Comparison of ENCODE assay signal across 11 mouse cellular contexts in the genomic region with DNA sequence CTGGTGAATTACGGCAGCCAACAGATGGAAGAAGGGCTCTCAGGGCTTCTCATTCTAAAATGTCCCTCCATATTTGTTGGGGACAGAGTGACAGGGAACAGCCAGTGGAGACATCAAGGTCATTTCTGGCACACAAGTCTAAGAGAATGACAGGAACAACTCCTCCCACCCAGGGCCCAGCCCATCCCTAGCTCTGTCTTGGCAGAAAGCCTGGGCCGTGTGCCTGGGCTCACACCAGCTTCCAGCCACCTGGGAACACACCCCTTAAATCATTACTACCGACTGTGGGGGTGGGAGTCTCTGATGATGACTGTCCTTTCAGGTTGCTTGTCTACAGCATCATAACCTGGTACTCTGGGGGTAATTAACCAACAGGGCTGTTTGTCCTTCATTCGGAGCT. TPM values are rescaled to one million over a fixed set of nuclear protein-coding genes. Genes with fewer than 3 reads are reported as not detected.
DNase-seq lines count a peak whose midpoint lies in the region; ATAC-seq and TF ChIP-seq lines count a peak whose summit lies in the region.
"Had no signal": no experiment of that assay in that cellular context is flagged by ENCODE, and none has a peak within 500 bp of the region (broad histone marks: within the 10 kb centered on the region; RNA-seq: fewer than 3 reads in every experiment).

No protein-coding gene starts in this region.

- H3K4me3 ChIP-seq in kidney, embryonic 14.5 days (ENCODE audit: low read length), result no peak overlapping the region
- H3K4me3 ChIP-seq in intestine, embryonic 15.5 days (replicated peaks), result no peak overlapping the region
- H3K4me3 ChIP-seq in hindbrain, embryonic 10.5 days, result no peak overlapping the region
- H3K4me3 ChIP-seq: left cerebral cortex, adult 2 months; neural tube, embryonic 12.5 days had no signal

- peaks cover 13% of the 10 kb centered on the region; the same call in 1 of the 2 replicates for H3K4me1 ChIP-seq in kidney, embryonic 14.5 days (ENCODE audit: control insufficient read depth, insufficient read depth, low read length)
- 0 out of 2 replicates have a peak, but pooled peaks cover 7% of the 10 kb centered on the region for H3K4me1 ChIP-seq in intestine, embryonic 15.5 days (replicated peaks)
- H3K4me1 ChIP-seq in hindbrain, embryonic 10.5 days (replicated peaks), result peaks cover 37% of the 10 kb centered on the region
- H3K4me1 ChIP-seq: neural tube, embryonic 12.5 days had no signal

- H3K4me2 ChIP-seq in kidney, embryonic 14.5 days (replicated peaks; ENCODE audit: low read depth, low read length), result no peak overlapping the region
- H3K4me2 ChIP-seq in intestine, embryonic 15.5 days (replicated peaks), result no peak overlapping the region
- H3K4me2 ChIP-seq: neural tube, embryonic 12.5 days had no signal

- no peaks in the 10 kb centered on the region for H3K9me3 ChIP-seq in kidney, embryonic 14.5 days (ENCODE audit: control insufficient read depth, low read length)
- H3K9me3 ChIP-seq in intestine, embryonic 15.5 days, result no peaks in the 10 kb centered on the region
- H3K9me3 ChIP-seq in hindbrain, embryonic 10.5 days, result no peaks in the 10 kb centered on the region
- H3K9me3 ChIP-seq: neural tube, embryonic 12.5 days had no signal

- WGBS in kidney, embryonic 14.5 days, result 52% methylated on average over 4 of the region's 4 CpGs
- 48% methylated on average over 4 of the region's 4 CpGs for WGBS in intestine, embryonic 15.5 days
- WGBS in hindbrain, embryonic 10.5 days, result 81% methylated on average over 4 of the region's 4 CpGs

- ATAC-seq in kidney, embryonic 14.5 days (ENCODE audit: low FRiP score, low TSS enrichment), result no peak
- ATAC-seq in intestine, embryonic 15.5 days, result peak; percentile 59

- TF ChIP-seq CTCF in brain, embryonic 14.5 days (IDR thresholded peaks at IDR 0.05; ENCODE audit: borderline replicate concordance, extremely low read depth, insufficient read depth, insufficient read length), result no peak

- no peak overlapping the region for H3K27ac ChIP-seq in kidney, embryonic 14.5 days (ENCODE audit: low read depth, low read length)
- no peak overlapping the region for H3K27ac ChIP-seq in intestine, embryonic 15.5 days
- H3K27ac ChIP-seq in hindbrain, embryonic 10.5 days, result no peak overlapping the region
- H3K27ac ChIP-seq: left cerebral cortex, adult 2 months; macrophage; neural tube, embryonic 12.5 days had no signal

- DNase-seq in kidney, postnatal 14 days, result peak; percentile 50
- peak; percentile 73 for DNase-seq in MN1 (ENCODE audit: low spot score)
- peak; percentile 66 for DNase-seq in brain, embryonic 14.5 days (ENCODE audit: low read depth)
- DNase-seq in hindbrain, embryonic 10.5 days (ENCODE audit: low spot score), result no peak
- no peak for DNase-seq in frontal cortex, postnatal 36 days (ENCODE audit: low spot score in 2 of 2)
- no peak for DNase-seq in B cell, adult 2 months

- H3K27me3 ChIP-seq in kidney, embryonic 14.5 days (ENCODE audit: control insufficient read depth, insufficient read depth, low read length), result no peaks in the 10 kb centered on the region
- H3K27me3 ChIP-seq in intestine, embryonic 15.5 days (replicated peaks), result no peaks in the 10 kb centered on the region
- peaks cover 55% of the 10 kb centered on the region for H3K27me3 ChIP-seq in hindbrain, embryonic 10.5 days (ENCODE audit: insufficient read depth, poor library complexity, severe bottlenecking)

- no peak for TF ChIP-seq POLR2A in brain, embryonic 14.5 days (IDR thresholded peaks at IDR 0.05; ENCODE audit: borderline replicate concordance, extremely low read depth, insufficient read depth, insufficient read length, poor library complexity, severe bottlenecking)

- H3K9ac ChIP-seq in kidney, embryonic 14.5 days (ENCODE audit: low read depth, low read length), result no peak overlapping the region
- H3K9ac ChIP-seq in intestine, embryonic 15.5 days, result no peak overlapping the region
- H3K9ac ChIP-seq: neural tube, embryonic 12.5 days had no signal

- H3K36me3 ChIP-seq in kidney, embryonic 14.5 days (ENCODE audit: control insufficient read depth, insufficient read depth, low read length), result no peaks in the 10 kb centered on the region
- no peaks in the 10 kb centered on the region for H3K36me3 ChIP-seq in intestine, embryonic 15.5 days
- H3K36me3 ChIP-seq in hindbrain, embryonic 10.5 days, result no peaks in the 10 kb centered on the region
- H3K36me3 ChIP-seq: neural tube, embryonic 12.5 days had no signal

RNA-seq across cellular contexts. Expression of gene Zmiz1, which starts 53.8 kb away (rescaled TPM):
- polyA plus RNA-seq in kidney, embryonic 14.5 days (2014; fragmentation: Nextera tagmentation; extraction: Ambion mirVana), result 43.3 and 57.3 TPM in 2 replicates
- polyA plus RNA-seq in brain, embryonic 14.5 days (2012; rRNA removed), result 55.4 and 141 TPM in 2 replicates
- polyA plus RNA-seq in intestine, embryonic 15.5 days (2015; fragmentation: Nextera tagmentation; extraction: Ambion mirVana), result 26.3 and 28.0 TPM in 2 replicates
- polyA plus RNA-seq in hindbrain, embryonic 10.5 days (2016; fragmentation: Nextera tagmentation; extraction: Ambion mirVana), result 44.4 and 60.1 TPM in 2 replicates

Comparison
In these comparisons a context has a peak if more than half of its experiments do, and no peak if none do; other contexts are left out.
1. DNase-seq: peak in kidney, postnatal 14 days (single experiment), MN1 (single experiment) and brain, embryonic 14.5 days (single experiment); none in hindbrain, embryonic 10.5 days (single experiment), frontal cortex, postnatal 36 days (0 of 2) and B cell, adult 2 months (0 of 2).